Mouse (Mus musculus): ENCODE measurements at regions not wholly inside any gene's neighbourhood (a gene's known extent, or its start where the extent isn't known, plus 50 kb on each side); places are given as distances from the start of the nearest gene placed in this dataset.
A peak's percentile ranks its signal among the peaks of the same experiment; 100 is the strongest.

DNA sequence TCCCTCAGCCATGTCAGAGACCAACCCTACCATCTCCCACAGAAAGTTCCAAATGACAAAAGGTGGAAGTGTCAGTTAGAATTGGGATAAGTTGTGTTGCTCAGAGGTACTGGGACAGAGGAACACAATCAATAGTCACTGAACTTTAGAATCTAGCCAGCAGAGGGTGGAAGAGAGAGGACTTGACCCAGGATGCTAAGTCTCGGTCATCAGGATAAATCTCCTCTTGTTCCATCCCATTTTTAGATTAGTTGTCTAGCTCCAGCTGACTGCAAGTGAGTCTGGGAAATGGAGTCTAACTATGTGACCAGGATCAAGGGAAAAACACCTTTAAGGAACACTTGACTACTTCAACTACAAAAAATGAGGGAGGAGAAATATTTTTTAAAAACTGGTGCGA, 91.5 kb downstream of the Fam84b start:
- no peak for ATAC-seq (ENCODE audit: low FRiP score, low read depth)
- WGBS = 77% methylated on average over 2 of the region's 2 CpGs
- H3K9ac ChIP-seq = no peak overlapping the region
- H3K4me2 ChIP-seq = no peak overlapping the region
- H3K4me3 ChIP-seq = no peak overlapping the region
- no peaks in the 10 kb centered on the region for H3K36me3 ChIP-seq
- H3K27me3 ChIP-seq = no peaks in the 10 kb centered on the region
- H3K9me3 ChIP-seq = no peaks in the 10 kb centered on the region
- no peaks in the 10 kb centered on the region for H3K4me1 ChIP-seq (replicated peaks)
- H3K27ac ChIP-seq (replicated peaks) = no peak overlapping the region

DNA sequence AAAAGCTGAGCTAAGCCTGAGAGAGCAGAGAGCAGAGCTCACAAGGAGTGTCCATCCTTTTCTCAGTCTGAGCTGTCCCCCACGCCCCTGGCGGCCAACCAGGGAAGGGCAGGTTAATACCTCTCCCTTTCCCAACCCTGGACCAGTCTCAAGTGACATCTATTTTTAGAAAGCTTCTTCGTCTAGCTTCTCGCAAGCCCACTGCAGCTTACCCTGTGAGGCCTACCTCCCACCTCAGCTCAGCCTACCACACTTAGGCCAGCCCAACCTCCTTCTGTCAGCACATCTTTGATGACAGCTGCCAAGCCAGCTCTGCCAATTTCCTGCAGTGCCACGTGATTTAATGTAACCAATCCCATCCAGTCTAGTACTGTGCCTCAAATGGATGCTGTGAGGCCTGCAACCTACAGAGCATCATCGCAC, 93.6 kb downstream of the Fam84b start:
- Histone ChIP-seq H3K27me3 (no peaks in the 10 kb centered on the region), H3K9me3 (no peaks in the 10 kb centered on the region), H3K9ac (no peak overlapping the region), H3K4me2 (no peak overlapping the region), H3K4me1 (replicated peaks) (no peaks in the 10 kb centered on the region), H3K27ac (replicated peaks) (no peak overlapping the region), H3K4me3 (no peak overlapping the region), H3K36me3 (no peaks in the 10 kb centered on the region)
- peak; percentile 34; the same call in 1 of the 2 replicates for ATAC-seq (ENCODE audit: low FRiP score, low read depth)
- 25% methylated on average over 6 of the region's 6 CpGs for WGBS

DNA sequence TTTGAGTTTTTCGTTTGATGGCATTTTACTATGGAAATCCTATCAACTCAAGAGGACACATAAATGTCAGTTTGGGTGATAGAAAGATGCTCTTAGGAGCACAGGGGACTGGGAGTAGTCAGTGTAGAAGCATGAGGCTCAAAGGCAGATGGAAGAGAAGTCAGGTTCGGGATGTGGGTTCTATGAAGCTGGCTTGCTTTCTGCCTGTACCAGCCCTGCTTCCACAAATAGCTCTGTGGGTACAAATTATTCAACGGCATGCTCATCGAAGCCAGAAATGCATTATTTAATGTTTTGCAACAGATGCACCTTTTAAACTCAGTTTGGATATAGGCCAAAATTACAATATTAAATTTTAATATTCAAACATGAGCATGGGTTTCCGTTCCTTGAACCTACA, 99.3 kb downstream of the Fam84b start:
- 89% methylated on average over 5 of the region's 5 CpGs for WGBS
- Histone ChIP-seq H3K9ac (no peak overlapping the region), H3K9me3 (no peaks in the 10 kb centered on the region)

DNA sequence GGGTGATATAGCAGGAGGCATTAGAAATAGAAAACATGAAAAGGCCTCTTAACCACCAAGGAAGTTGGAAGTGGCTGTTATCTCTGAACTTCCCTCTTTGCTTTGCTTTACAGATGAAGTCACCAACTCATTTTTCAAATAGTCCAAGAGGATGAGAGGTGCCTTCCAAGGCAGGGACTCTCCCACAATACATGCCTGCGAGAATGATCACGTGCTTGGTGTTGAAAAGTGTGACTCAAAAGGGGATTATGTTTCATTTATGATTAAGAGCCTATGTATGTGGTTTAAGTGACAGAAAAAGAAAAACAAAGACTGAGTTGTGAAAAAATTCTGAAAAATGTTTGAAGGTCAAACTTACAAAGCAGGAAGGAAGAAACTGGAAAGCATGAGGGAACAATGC, 114.0 kb downstream of the Fam84b start:
- no peak for ATAC-seq (ENCODE audit: low FRiP score, low read depth)
- H3K4me2 ChIP-seq = no peak overlapping the region
- 93% methylated on average over 2 of the region's 2 CpGs for whole genome bisulfite sequencing

More for the DNA sequence above, 99.3 kb downstream of the Fam84b start:
- H3K27ac ChIP-seq (replicated peaks) = no peak overlapping the region
- no peak for ATAC-seq (ENCODE audit: low FRiP score, low read depth)
- H3K36me3 ChIP-seq = no peaks in the 10 kb centered on the region
- H3K27me3 ChIP-seq = no peaks in the 10 kb centered on the region
- no peaks in the 10 kb centered on the region for H3K4me1 ChIP-seq (replicated peaks)
- H3K4me2 ChIP-seq = no peak overlapping the region
- no peak overlapping the region for H3K4me3 ChIP-seq

DNA sequence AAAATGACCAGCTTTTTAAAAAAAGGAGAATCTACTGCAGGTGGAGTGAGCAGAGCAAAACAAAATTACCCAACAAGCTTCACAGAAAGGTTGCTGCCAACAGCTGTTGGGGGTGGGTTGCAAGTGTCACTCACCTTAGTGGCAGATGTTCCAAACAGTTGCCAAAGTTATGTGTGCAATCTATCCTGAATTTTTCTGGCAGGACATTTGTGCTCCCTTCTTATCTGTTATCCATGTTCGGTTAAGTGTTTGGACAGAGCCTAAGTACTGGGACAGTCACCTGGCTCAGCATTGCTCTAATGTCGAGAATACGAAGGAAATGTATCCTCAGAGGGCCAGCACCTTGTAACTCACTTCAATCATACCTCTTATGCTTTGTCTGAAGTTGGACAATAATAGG, 115.3 kb downstream of the Fam84b start:
- Histone ChIP-seq H3K4me1 (replicated peaks) (no peaks in the 10 kb centered on the region), H3K4me3 (no peak overlapping the region), H3K4me2 (no peak overlapping the region), H3K27ac (replicated peaks) (no peak overlapping the region), H3K36me3 (no peaks in the 10 kb centered on the region), H3K27me3 (no peaks in the 10 kb centered on the region), H3K9me3 (no peaks in the 10 kb centered on the region), H3K9ac (no peak overlapping the region)
- ATAC-seq (ENCODE audit: low FRiP score, low read depth) = no peak
- 93% methylated on average over 3 of the region's 3 CpGs for WGBS

More for the DNA sequence above, 114.0 kb downstream of the Fam84b start:
- no peak overlapping the region for H3K9ac ChIP-seq
- no peaks in the 10 kb centered on the region for H3K27me3 ChIP-seq
- no peaks in the 10 kb centered on the region for H3K4me1 ChIP-seq (replicated peaks)
- H3K4me3 ChIP-seq = no peak overlapping the region
- H3K27ac ChIP-seq (replicated peaks) = no peak overlapping the region
- no peaks in the 10 kb centered on the region for H3K9me3 ChIP-seq
- H3K36me3 ChIP-seq = no peaks in the 10 kb centered on the region

DNA sequence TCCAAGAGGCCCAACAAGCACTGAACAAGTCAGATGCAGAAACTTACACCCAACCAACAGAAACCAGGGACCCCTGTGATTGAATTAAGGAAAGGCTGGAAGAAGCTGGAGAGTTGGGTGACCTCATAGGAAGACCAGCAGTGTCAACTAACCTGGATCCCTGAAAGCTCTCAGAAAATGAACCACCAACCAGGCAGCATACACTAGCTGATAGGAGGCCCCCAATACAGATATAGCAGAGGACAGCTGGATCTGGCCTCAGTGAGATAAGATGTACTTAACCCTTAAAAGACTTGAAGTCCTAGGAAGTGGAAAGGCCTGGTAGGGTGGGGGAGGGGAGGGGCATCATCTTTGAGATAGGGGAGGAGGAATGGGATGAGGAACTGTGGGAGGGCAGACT, 121.2 kb downstream of the Fam84b start:
- H3K9ac ChIP-seq = no peak overlapping the region
- no peak for ATAC-seq (ENCODE audit: low FRiP score, low read depth)
- H3K27ac ChIP-seq (replicated peaks) = no peak overlapping the region
- no peaks in the 10 kb centered on the region for H3K27me3 ChIP-seq
- no peak overlapping the region for H3K4me2 ChIP-seq
- H3K4me3 ChIP-seq = no peak overlapping the region
- H3K4me1 ChIP-seq (replicated peaks) = no peaks in the 10 kb centered on the region
- H3K36me3 ChIP-seq = no peaks in the 10 kb centered on the region
- H3K9me3 ChIP-seq = no peaks in the 10 kb centered on the region

DNA sequence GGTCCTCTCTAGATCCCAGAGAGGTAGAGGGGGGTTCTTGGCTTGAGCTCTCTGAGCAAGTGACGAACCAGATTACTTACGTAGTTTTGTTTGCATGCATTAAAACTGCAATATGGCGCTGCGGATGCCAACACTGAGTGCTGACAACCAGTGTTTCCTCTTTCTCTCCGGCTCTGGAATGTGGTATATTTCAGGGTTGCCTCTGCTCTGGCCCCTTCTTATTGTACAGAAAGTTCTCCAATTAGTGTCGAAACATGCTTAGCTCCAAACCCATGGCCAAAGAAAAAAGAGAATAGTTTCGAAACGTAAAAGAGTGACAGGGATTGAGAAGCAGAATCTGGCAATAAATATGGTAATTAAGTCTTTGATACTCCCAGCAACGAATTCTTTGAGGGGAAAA, 124.8 kb downstream of the Fam84b start:
- Histone ChIP-seq H3K27ac (replicated peaks) (no peak overlapping the region), H3K4me1 (replicated peaks) (no peaks in the 10 kb centered on the region), H3K9ac (no peak overlapping the region), H3K9me3 (no peaks in the 10 kb centered on the region), H3K36me3 (no peaks in the 10 kb centered on the region), H3K27me3 (no peaks in the 10 kb centered on the region), H3K4me2 (no peak overlapping the region), H3K4me3 (no peak overlapping the region)
- ATAC-seq (ENCODE audit: low FRiP score, low read depth) = no peak
- WGBS = 39% methylated on average over 9 of the region's 9 CpGs

DNA sequence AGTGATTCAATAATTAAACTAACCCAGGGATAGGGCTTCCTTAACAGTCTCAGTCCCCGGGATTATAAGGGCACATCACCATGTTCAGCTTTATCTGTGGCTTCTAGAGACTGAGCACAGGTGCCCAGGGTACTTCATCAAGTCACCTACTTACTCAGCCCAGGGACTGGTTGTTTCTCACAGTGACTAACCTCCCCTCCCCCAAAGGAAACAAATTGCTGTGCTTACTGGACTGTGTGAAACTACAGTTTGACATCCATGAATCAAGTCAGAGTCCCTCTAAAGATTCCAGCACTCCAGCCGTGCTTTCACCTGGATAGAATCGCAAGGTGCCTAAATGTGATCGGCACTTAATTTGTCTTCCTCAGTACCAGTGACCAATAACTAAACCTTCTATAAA, 125.2 kb downstream of the Fam84b start:
- ATAC-seq (ENCODE audit: low FRiP score, low read depth) = no peak
- Histone ChIP-seq H3K27ac (replicated peaks) (no peak overlapping the region), H3K4me3 (no peak overlapping the region), H3K9ac (no peak overlapping the region), H3K4me1 (replicated peaks) (no peaks in the 10 kb centered on the region), H3K36me3 (no peaks in the 10 kb centered on the region), H3K27me3 (no peaks in the 10 kb centered on the region), H3K4me2 (no peak overlapping the region), H3K9me3 (no peaks in the 10 kb centered on the region)
- 81% methylated on average over 4 of the region's 4 CpGs for WGBS

DNA sequence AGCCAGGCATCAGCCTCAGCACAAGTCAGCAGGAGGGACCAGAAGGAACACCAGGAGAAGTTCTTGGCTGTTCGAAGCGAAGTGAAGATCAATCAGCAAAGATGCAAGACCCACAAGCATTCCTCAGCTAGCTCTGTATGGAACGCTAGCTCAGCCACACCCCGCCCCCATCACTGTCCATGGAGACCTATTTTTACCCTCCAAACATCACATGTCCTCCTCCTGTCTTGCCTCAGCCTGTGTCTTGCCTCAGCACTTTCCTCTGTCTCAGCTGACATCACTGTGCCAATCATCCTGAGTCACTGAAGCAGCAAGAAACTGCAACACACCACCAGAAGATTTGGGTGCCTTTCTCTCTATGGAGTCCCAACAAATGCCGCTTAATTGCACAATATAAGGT, 134.2 kb downstream of the Fam84b start:
- H3K4me2 ChIP-seq = no peak overlapping the region
- H3K9ac ChIP-seq = no peak overlapping the region
- WGBS = 88% methylated on average over 5 of the region's 5 CpGs
- H3K27ac ChIP-seq (replicated peaks) = no peak overlapping the region
- H3K4me3 ChIP-seq = no peak overlapping the region
- H3K9me3 ChIP-seq = no peaks in the 10 kb centered on the region
- H3K4me1 ChIP-seq (replicated peaks) = no peaks in the 10 kb centered on the region
- ATAC-seq (ENCODE audit: low FRiP score, low read depth) = no peak
- H3K36me3 ChIP-seq = no peaks in the 10 kb centered on the region
- no peaks in the 10 kb centered on the region for H3K27me3 ChIP-seq

DNA sequence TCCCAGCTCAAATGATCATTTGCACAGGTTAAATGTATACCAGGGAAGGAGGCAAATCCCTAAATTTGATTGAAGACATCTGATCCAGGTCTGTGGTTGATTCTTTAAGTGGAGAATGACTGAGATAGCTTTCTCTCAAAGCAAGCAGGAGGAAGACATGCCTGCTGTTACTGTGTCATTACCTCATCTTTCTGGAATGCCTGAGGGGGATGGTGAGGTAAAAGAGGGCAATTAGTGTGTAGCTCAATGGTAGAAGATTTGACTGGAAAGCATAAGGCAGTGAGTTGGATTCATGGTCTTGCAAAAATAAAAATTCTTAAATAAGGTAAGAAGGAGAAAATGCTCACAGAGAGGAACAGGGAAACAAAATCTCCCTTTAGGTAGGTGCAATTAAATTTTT, 144.9 kb downstream of the Fam84b start:
- H3K9me3 ChIP-seq = no peaks in the 10 kb centered on the region
- H3K4me3 ChIP-seq = no peak overlapping the region
- no peak overlapping the region for H3K27ac ChIP-seq (replicated peaks)
- no peaks in the 10 kb centered on the region for H3K4me1 ChIP-seq (replicated peaks)
- H3K36me3 ChIP-seq = no peaks in the 10 kb centered on the region
- H3K9ac ChIP-seq = no peak overlapping the region
- no peak overlapping the region for H3K4me2 ChIP-seq
- ATAC-seq (ENCODE audit: low FRiP score, low read depth) = no peak
- H3K27me3 ChIP-seq = no peaks in the 10 kb centered on the region

DNA sequence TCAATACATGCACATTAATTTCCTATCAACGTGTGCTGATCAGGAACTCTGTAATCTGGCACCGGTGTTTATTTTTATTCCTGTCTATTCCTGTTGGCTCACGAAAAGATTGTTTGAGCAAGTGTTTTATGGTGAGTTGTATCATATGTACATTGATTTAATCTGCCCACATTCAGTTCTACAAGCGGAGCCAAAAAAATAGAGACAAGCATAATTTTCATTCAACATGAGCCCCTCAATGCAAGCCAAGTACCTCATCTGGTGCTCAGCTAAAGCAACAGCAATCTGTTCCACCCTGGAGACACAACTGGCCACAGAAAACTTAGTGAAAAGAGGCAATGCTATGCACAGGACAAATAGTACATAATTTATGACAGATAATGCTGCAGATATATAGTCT, 147.6 kb downstream of the Fam84b start:
- Histone ChIP-seq H3K4me3 (no peak overlapping the region), H3K9ac (no peak overlapping the region), H3K4me1 (replicated peaks) (no peaks in the 10 kb centered on the region), H3K27ac (replicated peaks) (no peak overlapping the region), H3K9me3 (no peaks in the 10 kb centered on the region), H3K4me2 (no peak overlapping the region), H3K36me3 (no peaks in the 10 kb centered on the region), H3K27me3 (no peaks in the 10 kb centered on the region)
- 90% methylated on average over 4 of the region's 4 CpGs for WGBS
- no peak for ATAC-seq (ENCODE audit: low FRiP score, low read depth)

DNA sequence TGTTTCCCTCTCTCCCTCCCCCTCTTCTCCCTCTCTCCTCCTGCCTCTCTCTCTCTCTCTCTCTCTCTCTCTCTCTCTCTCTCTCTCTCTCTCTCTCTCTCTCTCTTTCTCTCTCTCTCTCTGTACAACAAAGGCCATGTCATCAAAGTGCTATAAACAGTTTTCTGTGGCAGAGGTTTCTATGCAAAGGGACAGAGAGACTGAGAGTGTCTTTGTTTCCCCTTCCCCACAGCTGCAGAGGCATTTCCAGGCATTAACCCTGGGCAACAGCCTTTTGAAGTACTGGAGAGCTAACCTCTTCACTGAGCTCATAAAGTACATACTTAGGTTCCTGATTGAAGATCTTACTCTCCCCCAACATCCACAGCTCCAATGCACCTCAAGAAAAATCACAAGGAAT, 152.3 kb downstream of the Fam84b start:
- Histone ChIP-seq H3K36me3 (no peaks in the 10 kb centered on the region), H3K4me3 (no peak overlapping the region), H3K27ac (replicated peaks) (no peak overlapping the region), H3K27me3 (no peaks in the 10 kb centered on the region), H3K4me1 (replicated peaks) (no peaks in the 10 kb centered on the region), H3K4me2 (no peak overlapping the region), H3K9me3 (no peaks in the 10 kb centered on the region), H3K9ac (no peak overlapping the region)
- ATAC-seq (ENCODE audit: low FRiP score, low read depth) = no peak

DNA sequence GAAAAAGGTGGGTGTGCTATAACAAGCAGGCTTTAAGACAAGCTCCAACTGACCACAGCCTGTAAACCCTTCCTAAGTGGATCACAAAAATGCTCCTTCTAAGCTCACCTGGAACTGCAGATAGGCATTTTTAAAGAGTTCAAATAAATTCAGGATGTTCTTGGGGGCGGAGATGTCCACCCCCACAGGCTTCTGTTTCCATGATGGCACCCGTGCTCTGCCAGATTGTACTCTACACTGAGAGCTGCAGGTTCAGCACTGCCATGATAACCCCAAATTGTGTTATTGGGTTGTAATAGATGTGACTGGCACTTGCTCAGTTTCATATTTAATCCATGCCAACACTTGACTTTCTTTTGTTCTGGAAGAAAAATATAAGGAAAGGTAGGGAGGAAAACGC, 158.8 kb downstream of the Fam84b start:
- Histone ChIP-seq H3K27me3 (no peaks in the 10 kb centered on the region), H3K9me3 (no peaks in the 10 kb centered on the region), H3K4me3 (no peak overlapping the region), H3K9ac (no peak overlapping the region), H3K4me1 (replicated peaks) (no peaks in the 10 kb centered on the region), H3K27ac (replicated peaks) (no peak overlapping the region), H3K36me3 (no peaks in the 10 kb centered on the region), H3K4me2 (no peak overlapping the region)
- ATAC-seq (ENCODE audit: low FRiP score, low read depth) = no peak
- WGBS = 94% methylated on average over 3 of the region's 3 CpGs

All from hindbrain, embryonic 15.5 days (tissue).